Mouse (Mus musculus) macrophage (primary cell): ENCODE results near the gene Pacrg. TPM values are rescaled to one million over a fixed set of nuclear protein-coding genes. Genes with fewer than 3 reads are reported as not detected.

Experiments
- H3K27ac ChIP-seq: fragments of 350-480 bp; formaldehyde crosslinking; 2 replicates; pipeline ENCODE4 v1.9.0; 2021
- H3K36me3 ChIP-seq: fragments of 350-480 bp; formaldehyde crosslinking; 2 replicates; pipeline ENCODE4 v1.9.0; 2021; ENCODE audit errors: inconsistent target
- H3K4me3 ChIP-seq: fragments of 350-480 bp; formaldehyde crosslinking; 2 replicates; pipeline ENCODE4 v1.9.0; 2021; ENCODE audit errors: inconsistent target
- H3K79me2 ChIP-seq: fragments of 350-480 bp; formaldehyde crosslinking; 2 replicates; pipeline ENCODE4 v1.9.0; 2021; ENCODE audit errors: inconsistent target
- WGBS: methylation state at CpG from one replicate; pipeline ENCODE4 v1.1.7; 2026; ENCODE audit warnings: inconsistent platforms; ENCODE audit not compliant: missing documents; 5-methylcytosine and 5-hydroxymethylcytosine counted together
- polyA plus RNA-seq: library from polyadenylated mRNA; stranded (reverse); fragments of 250-400 nt; gene quantifications from 3 replicates; pipeline ENCODE4 v1.2.4, GENCODE M21; 2018; ENCODE audit warnings: inconsistent platforms

The Pacrg gene
- polyA plus RNA-seq, 1 experiment from 2014 or later = 2.6 TPM

GRCm38 (mm10) chr17:10774468-10774867 is 65.6 kb downstream of the Pacrg start:
- H3K27ac ChIP-seq = no peak overlapping the region
- no peak overlapping the region for H3K4me3 ChIP-seq
- no peaks in the 10 kb centered on the region for H3K79me2 ChIP-seq
- no peaks in the 10 kb centered on the region for H3K36me3 ChIP-seq
- WGBS = 100% methylated on average over 1 of the region's 1 CpGs

- H3K4me3 ChIP-seq = no peak overlapping the region
- 47% methylated on average over 3 of the region's 3 CpGs for WGBS
- no peaks in the 10 kb centered on the region for H3K36me3 ChIP-seq
- H3K27ac ChIP-seq = no peak overlapping the region
- H3K79me2 ChIP-seq = no peaks in the 10 kb centered on the region
Observed at GRCm38 (mm10) chr17:10772207-10772606, 67.9 kb downstream of the Pacrg start.

- WGBS = 94% methylated on average over 6 of the region's 6 CpGs
- Histone ChIP-seq H3K36me3 (no peaks in the 10 kb centered on the region), H3K4me3 (no peak overlapping the region), H3K27ac (no peak overlapping the region), H3K79me2 (no peaks in the 10 kb centered on the region)
Observed at GRCm38 (mm10) chr17:10769873-10770272, 70.2 kb downstream of the Pacrg start.

- H3K27ac ChIP-seq = no peak overlapping the region
- H3K4me3 ChIP-seq = no peak overlapping the region
- H3K36me3 ChIP-seq = no peaks in the 10 kb centered on the region
- no peaks in the 10 kb centered on the region for H3K79me2 ChIP-seq
- 70% methylated on average over 9 of the region's 10 CpGs for WGBS
Observed at GRCm38 (mm10) chr17:10766735-10767406, 73.2 kb downstream of the Pacrg start.

GRCm38 (mm10) chr17:10764343-10764742 is 75.8 kb downstream of the Pacrg start:
- H3K36me3 ChIP-seq = no peaks in the 10 kb centered on the region
- H3K27ac ChIP-seq = peak overlapping the region; percentile 81
- WGBS = 0% methylated on average over 1 of the region's 1 CpGs
- H3K4me3 ChIP-seq = no peak overlapping the region
- H3K79me2 ChIP-seq = no peaks in the 10 kb centered on the region

GRCm38 (mm10) chr17:10757455-10757854 is 82.7 kb downstream of the Pacrg start:
- WGBS = 76% methylated on average over 5 of the region's 5 CpGs
- H3K4me3 ChIP-seq = no peak overlapping the region
- H3K36me3 ChIP-seq = no peaks in the 10 kb centered on the region
- no peaks in the 10 kb centered on the region for H3K79me2 ChIP-seq
- H3K27ac ChIP-seq = no peak overlapping the region

- H3K27ac ChIP-seq = peak overlapping the region; percentile 94
Observed at GRCm38 (mm10) chr17:10744709-10745461, 95.2 kb downstream of the Pacrg start.

GRCm38 (mm10) chr17:10740083-10740482 is 100.0 kb downstream of the Pacrg start:
- Histone ChIP-seq H3K79me2 (no peaks in the 10 kb centered on the region), H3K36me3 (no peaks in the 10 kb centered on the region), H3K27ac (peak overlapping the region; percentile 94), H3K4me3 (no peak overlapping the region)
- 83% methylated on average over 2 of the region's 2 CpGs for WGBS

More at GRCm38 (mm10) chr17:10744709-10745461, 95.2 kb downstream of the Pacrg start:
- Histone ChIP-seq H3K4me3 (no peak overlapping the region), H3K36me3 (no peaks in the 10 kb centered on the region), H3K79me2 (no peaks in the 10 kb centered on the region)
- WGBS = 73% methylated on average over 4 of the region's 4 CpGs

GRCm38 (mm10) chr17:10737966-10738365 is 102.1 kb downstream of the Pacrg start:
- Histone ChIP-seq H3K4me3 (no peak overlapping the region), H3K27ac (no peak overlapping the region), H3K79me2 (no peaks in the 10 kb centered on the region), H3K36me3 (no peaks in the 10 kb centered on the region)

GRCm38 (mm10) chr17:10734733-10735132 is 105.4 kb downstream of the Pacrg start:
- no peak overlapping the region for H3K4me3 ChIP-seq
- H3K79me2 ChIP-seq = no peaks in the 10 kb centered on the region
- no peak overlapping the region for H3K27ac ChIP-seq
- 95% methylated on average over 6 of the region's 6 CpGs for WGBS
- no peaks in the 10 kb centered on the region for H3K36me3 ChIP-seq

- 88% methylated on average over 4 of the region's 4 CpGs for WGBS
- Histone ChIP-seq H3K4me3 (no peak overlapping the region), H3K36me3 (no peaks in the 10 kb centered on the region), H3K79me2 (no peaks in the 10 kb centered on the region), H3K27ac (no peak overlapping the region)
Observed at GRCm38 (mm10) chr17:10732303-10733048, 107.6 kb downstream of the Pacrg start.

- H3K36me3 ChIP-seq = no peaks in the 10 kb centered on the region
- H3K27ac ChIP-seq = peak overlapping the region; percentile 93
- no peak overlapping the region for H3K4me3 ChIP-seq
- 3% methylated on average over 3 of the region's 3 CpGs for WGBS
- no peaks in the 10 kb centered on the region for H3K79me2 ChIP-seq
Observed at GRCm38 (mm10) chr17:10724853-10725252, 115.3 kb downstream of the Pacrg start.

GRCm38 (mm10) chr17:10721562-10721961 is 118.5 kb downstream of the Pacrg start:
- H3K36me3 ChIP-seq = no peaks in the 10 kb centered on the region
- H3K27ac ChIP-seq = peak overlapping the region; percentile 93
- no peak overlapping the region for H3K4me3 ChIP-seq
- 50% methylated on average over 1 of the region's 1 CpGs for WGBS
- no peaks in the 10 kb centered on the region for H3K79me2 ChIP-seq

GRCm38 (mm10) chr17:10717148-10717547 is 123.0 kb downstream of the Pacrg start:
- H3K4me3 ChIP-seq = no peak overlapping the region
- WGBS = 89% methylated on average over 1 of the region's 1 CpGs

GRCm38 (mm10) chr17:10702781-10703180 is 137.3 kb downstream of the Pacrg start:
- Histone ChIP-seq H3K27ac (peak overlapping the region; percentile 88), H3K4me3 (no peak overlapping the region), H3K36me3 (no peaks in the 10 kb centered on the region), H3K79me2 (no peaks in the 10 kb centered on the region)
- 63% methylated on average over 6 of the region's 6 CpGs for WGBS

More at GRCm38 (mm10) chr17:10717148-10717547, 123.0 kb downstream of the Pacrg start:
- H3K27ac ChIP-seq = no peak overlapping the region
- H3K36me3 ChIP-seq = no peaks in the 10 kb centered on the region
- H3K79me2 ChIP-seq = no peaks in the 10 kb centered on the region
